Mouse (Mus musculus): ENCODE data around the gene 9130213A22Rik. TPM values are rescaled to one million over a fixed set of nuclear protein-coding genes. Genes with fewer than 3 reads are reported as not detected.

The 9130213A22Rik gene
- polyA plus RNA-seq, 1 experiment from 2014 or later: 0.29 TPM

DNA sequence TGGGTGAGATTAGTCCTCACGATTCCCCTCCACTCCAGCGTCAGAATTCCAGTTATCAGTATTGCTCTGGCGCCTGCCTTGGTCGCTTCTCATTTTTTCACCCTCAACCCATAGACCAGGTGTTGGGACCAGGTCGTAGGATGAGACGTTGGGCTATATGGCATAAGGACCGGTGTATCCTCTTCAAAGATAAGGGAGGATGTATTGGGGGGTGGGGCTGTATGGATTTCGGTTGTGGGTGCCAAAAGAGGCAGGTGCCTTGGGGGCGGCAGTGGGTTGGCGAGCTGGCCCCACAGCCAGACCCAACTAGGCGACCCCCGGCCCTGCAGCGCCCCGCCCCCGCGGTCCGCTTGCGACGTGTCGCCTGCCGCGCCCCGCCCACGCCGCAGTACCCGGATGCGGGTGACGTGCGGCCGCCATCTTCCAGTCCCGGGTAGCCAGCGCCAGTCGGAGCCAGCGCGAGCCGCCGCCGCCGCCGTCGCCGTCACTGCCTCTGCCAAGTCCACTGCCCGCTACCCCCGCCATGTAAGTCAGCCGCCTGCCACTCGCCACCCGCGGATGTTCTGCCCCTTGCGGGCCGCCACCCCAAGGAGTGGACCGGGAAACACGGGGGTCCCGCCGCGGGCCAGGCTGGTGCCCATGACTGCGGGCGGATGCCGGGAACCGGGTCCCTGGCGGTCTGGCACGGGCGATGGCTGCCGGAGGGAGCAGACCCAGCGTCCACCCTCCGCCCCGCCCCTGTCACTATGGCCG lies 34.1 kb downstream of the 9130213A22Rik start, which contains the start of gene Vamp2:
TSS of gene Vamp2 (plus strand) at position 388 of the 753 bp plus-strand sequence.
- Histone ChIP-seq H3K79me2 (ENCODE audit: inconsistent target) (peaks cover 29% of the 10 kb centered on the region), H3K36me3 (ENCODE audit: inconsistent target) (peaks cover 5% of the 10 kb centered on the region; the same call in 1 of the 2 replicates), H3K27ac (peak within 1 kb of the TSS; percentile 40; the same call in 1 of the 2 replicates), H3K4me3 (ENCODE audit: inconsistent target) (peak within 1 kb of the TSS; percentile 74)
- WGBS (ENCODE audit: missing documents): 1% methylated on average over 62 of the region's 67 CpGs

DNA sequence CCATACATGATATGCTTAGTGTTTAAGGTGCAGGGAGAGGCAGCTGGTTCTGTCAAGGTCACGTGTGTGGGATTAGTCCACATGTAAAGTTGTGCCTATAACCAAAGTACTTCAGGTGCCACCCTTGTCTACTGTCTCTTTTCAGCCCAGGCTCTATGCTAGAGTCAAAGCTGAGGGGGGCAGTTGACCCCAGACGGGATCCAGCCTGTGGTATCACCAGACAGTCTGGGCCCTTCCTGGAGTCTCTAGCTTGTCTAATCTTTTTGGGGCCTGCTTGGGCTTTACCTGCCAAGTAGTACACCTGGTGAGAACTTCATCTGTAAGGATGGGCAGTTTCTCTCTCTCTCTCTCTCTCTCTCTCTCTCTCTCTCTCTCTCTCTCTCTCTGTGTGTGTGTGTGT lies 34.8 kb downstream of the 9130213A22Rik start:
- H3K36me3 ChIP-seq (ENCODE audit: inconsistent target): peaks cover 5% of the 10 kb centered on the region; the same call in 1 of the 2 replicates
- H3K27ac ChIP-seq: no peak overlapping the region
- H3K4me3 ChIP-seq (ENCODE audit: inconsistent target): no peak overlapping the region
- peaks cover 29% of the 10 kb centered on the region for H3K79me2 ChIP-seq (ENCODE audit: inconsistent target)
- 100% methylated on average over 2 of the region's 2 CpGs for WGBS (ENCODE audit: missing documents)

DNA sequence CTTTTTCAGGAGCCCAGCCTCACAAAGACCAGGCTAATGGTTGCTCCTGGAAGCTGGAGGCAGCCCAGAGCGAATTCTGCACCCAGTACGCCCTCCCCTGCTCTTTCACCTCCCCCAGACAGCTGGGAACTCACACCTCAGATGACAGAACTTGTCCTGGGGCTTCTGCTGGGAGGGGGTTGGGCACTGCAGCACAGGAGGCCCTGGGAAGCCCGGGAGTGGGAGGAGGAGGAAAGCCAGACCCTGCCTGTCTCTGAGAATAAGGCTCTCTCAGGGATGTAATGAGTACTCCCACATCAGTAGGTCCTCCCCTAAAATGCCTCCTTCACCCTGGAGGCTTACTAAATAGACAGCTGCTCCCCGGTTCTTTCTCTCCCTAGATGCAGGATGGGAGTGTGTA lies 35.3 kb downstream of the 9130213A22Rik start:
- no peak overlapping the region for H3K27ac ChIP-seq
- WGBS (ENCODE audit: missing documents): 95% methylated on average over 3 of the region's 4 CpGs
- peaks cover 5% of the 10 kb centered on the region; the same call in 1 of the 2 replicates for H3K36me3 ChIP-seq (ENCODE audit: inconsistent target)
- peaks cover 29% of the 10 kb centered on the region for H3K79me2 ChIP-seq (ENCODE audit: inconsistent target)
- H3K4me3 ChIP-seq (ENCODE audit: inconsistent target): no peak overlapping the region

DNA sequence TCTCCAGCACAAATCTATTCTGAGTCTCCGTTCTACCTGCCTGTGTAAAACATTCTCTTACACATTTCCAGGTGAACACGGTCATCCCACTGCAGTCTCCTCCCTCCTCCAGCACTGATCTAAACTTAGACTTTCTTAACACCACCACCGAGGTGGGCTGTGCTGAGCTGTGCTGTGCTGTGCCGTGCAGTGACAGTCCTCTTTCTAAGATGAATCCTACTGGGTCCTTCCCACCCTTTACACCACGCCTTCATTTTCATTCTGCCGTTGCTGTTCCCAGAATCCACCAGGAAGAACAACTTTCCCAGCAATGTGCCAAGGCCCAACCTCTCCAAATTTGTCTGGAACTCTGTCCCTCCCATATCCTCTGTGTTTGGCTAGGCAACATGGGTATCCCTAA lies 36.0 kb downstream of the 9130213A22Rik start:
- peaks cover 5% of the 10 kb centered on the region; the same call in 1 of the 2 replicates for H3K36me3 ChIP-seq (ENCODE audit: inconsistent target)
- no peak overlapping the region for H3K27ac ChIP-seq
- peaks cover 29% of the 10 kb centered on the region for H3K79me2 ChIP-seq (ENCODE audit: inconsistent target)
- WGBS (ENCODE audit: missing documents): 83% methylated on average over 6 of the region's 6 CpGs
- H3K4me3 ChIP-seq (ENCODE audit: inconsistent target): no peak overlapping the region

DNA sequence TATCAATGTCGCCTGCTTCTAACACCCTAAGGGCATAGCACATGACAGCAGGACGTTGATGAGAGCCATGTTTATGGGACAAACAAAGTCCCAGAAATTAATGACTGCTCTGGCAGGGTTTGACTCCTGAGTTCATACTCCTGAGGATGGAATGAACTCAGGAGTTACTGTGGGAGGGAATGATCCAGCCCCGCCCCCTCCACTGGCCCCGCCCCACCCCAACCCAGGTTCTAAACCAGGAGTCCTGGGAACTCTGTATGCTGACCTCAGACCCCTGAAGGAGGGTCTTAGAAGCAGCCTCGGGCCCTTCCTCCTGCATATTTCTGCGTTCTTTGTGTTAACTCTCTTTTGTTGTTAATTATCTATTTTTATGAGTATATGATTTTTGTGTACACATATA lies 36.8 kb downstream of the 9130213A22Rik start:
- no peak overlapping the region for H3K27ac ChIP-seq
- peaks cover 21% of the 10 kb centered on the region for H3K79me2 ChIP-seq (ENCODE audit: inconsistent target)
- 85% methylated on average over 6 of the region's 6 CpGs for WGBS (ENCODE audit: missing documents)
- no peak overlapping the region for H3K4me3 ChIP-seq (ENCODE audit: inconsistent target)
- H3K36me3 ChIP-seq (ENCODE audit: inconsistent target): no peaks in the 10 kb centered on the region

DNA sequence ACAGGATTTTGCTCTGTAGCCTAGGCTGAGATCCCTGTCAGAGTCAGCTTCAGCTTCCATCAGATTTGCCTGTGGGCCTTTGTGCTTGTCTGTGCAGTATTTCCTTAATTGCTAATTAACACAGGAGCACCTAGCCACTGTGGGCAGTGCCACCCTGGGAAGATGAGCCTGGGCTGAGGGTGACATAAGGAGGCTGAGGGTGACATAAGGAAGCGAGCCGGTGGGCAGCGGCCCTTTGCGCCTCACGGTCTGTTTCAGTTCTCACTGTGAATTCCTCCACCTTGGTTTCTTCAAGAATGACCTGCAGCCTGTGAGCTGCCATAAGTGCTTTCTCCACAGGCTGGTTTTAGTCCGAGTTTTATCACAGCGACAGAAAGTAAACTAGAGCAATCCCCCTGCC lies 40.8 kb downstream of the 9130213A22Rik start:
- H3K27ac ChIP-seq: no peak overlapping the region
- H3K4me3 ChIP-seq (ENCODE audit: inconsistent target): no peak overlapping the region
- no peaks in the 10 kb centered on the region for H3K36me3 ChIP-seq (ENCODE audit: inconsistent target)
- H3K79me2 ChIP-seq (ENCODE audit: inconsistent target): no peaks in the 10 kb centered on the region
- WGBS (ENCODE audit: missing documents): 80% methylated on average over 7 of the region's 7 CpGs

DNA sequence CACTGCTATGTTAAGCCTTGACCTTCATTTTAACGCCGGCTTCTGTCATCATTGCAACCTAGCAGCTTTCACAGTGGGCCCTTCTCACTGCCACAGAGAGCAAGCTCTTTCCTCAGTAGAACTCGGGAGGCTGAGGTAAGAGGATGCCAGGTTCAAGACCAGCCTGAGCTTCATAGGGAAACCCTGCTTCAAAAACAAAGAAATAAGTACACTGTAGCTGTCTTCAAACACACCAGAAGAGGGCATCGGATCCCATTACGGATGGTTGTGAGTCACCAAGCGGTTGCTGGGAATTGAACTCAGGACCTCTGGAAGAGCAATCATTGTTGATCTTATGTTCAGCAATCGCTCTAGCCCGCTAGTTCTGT lies 41.5 kb downstream of the 9130213A22Rik start:
- Histone ChIP-seq H3K79me2 (ENCODE audit: inconsistent target) (no peaks in the 10 kb centered on the region), H3K27ac (no peak overlapping the region), H3K36me3 (ENCODE audit: inconsistent target) (no peaks in the 10 kb centered on the region), H3K4me3 (ENCODE audit: inconsistent target) (no peak overlapping the region)
- 92% methylated on average over 8 of the region's 8 CpGs for WGBS (ENCODE audit: missing documents)

DNA sequence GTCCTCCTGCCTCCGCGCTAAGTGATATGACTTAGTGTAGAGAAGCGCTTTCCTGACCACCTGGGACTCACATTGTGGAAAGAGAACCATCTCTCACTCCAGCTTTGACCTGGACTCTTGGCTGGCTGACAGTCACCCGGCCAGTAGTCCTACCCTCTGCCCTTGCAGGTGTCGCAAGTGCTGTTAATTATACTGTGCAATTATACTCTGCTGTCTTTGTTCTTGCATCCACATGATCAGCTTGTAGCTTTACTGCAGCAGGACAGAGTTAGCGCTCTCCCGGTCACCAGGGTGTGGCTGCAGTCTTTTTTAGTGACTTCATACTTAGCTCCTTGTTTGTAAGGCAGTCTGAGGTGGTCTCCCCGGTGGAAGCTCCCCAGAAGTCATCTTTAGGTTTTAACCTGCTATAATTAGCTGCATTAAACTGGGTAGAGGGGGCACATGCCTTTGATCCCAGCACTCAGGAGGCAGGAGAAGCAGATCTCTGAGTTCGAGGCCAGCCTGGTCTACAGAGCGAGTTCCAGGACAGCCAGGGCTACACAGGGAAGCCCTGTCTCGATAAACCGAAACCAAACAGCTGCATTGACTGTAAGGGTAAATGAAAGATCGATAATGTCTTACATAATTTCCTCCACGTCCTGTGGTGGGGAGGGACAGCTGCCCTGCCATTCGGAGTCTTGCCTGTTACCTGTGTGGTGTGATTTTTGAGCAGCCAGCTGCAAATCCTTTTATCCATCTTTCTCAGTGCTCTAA lies 42.1 kb downstream of the 9130213A22Rik start:
- H3K79me2 ChIP-seq (ENCODE audit: inconsistent target): no peaks in the 10 kb centered on the region
- no peak overlapping the region for H3K27ac ChIP-seq
- no peak overlapping the region for H3K4me3 ChIP-seq (ENCODE audit: inconsistent target)
- H3K36me3 ChIP-seq (ENCODE audit: inconsistent target): no peaks in the 10 kb centered on the region
- WGBS (ENCODE audit: missing documents): 78% methylated on average over 15 of the region's 15 CpGs

DNA sequence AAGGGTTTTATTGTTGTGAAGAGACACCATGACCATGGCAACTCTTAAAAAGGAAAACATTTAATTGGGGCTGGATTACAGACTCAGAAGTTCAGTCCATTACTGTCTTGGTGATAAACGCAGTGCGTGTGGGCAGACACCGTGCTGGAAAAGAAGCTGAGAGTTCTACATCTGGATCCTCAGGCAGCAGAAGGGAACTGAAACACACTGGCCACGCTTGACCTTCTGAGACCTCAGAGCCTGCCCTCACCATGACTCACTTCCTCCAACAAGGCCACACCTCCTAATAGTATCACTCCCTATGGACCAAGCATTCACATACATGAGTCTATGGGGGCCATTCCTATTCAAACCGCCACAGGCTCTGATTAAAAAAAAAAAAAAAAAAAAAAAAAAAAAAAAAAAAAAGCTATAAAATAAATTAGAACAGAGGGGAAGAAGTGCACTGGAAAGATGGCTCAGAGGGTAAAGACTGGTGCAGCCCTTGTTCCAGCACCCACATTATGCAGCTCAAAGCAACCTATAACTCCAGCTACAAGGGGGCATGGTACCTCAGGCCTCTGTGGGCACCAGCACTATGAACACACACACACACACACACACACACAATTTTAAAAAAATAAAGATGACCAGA lies 43.5 kb downstream of the 9130213A22Rik start:
- Histone ChIP-seq H3K4me3 (ENCODE audit: inconsistent target) (no peak overlapping the region), H3K27ac (peak overlapping the region; percentile 25), H3K36me3 (ENCODE audit: inconsistent target) (no peaks in the 10 kb centered on the region), H3K79me2 (ENCODE audit: inconsistent target) (no peaks in the 10 kb centered on the region)
- WGBS (ENCODE audit: missing documents): 13% methylated on average over 4 of the region's 5 CpGs

DNA sequence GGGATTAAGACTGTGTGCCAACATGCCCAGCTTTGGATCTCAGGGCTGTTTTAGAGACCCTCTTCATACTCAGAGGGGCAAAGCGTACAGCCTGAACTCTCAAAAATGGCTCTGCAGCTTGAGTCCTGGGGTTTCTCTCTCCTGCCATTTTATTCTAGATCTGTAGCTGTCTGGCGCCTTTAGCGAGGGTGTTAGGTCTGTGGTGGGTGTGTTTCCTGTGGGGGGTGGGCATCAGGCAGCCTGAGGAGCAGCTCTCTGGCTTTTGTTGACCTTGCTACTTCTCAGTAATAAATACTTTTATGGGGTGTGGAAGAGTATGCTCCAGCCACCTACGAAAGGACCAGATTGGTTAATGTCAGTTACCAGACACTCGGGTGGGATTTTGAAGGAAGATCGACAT lies 44.3 kb downstream of the 9130213A22Rik start:
- Histone ChIP-seq H3K79me2 (ENCODE audit: inconsistent target) (no peaks in the 10 kb centered on the region), H3K27ac (peak overlapping the region; percentile 25), H3K36me3 (ENCODE audit: inconsistent target) (no peaks in the 10 kb centered on the region), H3K4me3 (ENCODE audit: inconsistent target) (no peak overlapping the region)
- 95% methylated on average over 6 of the region's 6 CpGs for whole genome bisulfite sequencing (ENCODE audit: missing documents)

DNA sequence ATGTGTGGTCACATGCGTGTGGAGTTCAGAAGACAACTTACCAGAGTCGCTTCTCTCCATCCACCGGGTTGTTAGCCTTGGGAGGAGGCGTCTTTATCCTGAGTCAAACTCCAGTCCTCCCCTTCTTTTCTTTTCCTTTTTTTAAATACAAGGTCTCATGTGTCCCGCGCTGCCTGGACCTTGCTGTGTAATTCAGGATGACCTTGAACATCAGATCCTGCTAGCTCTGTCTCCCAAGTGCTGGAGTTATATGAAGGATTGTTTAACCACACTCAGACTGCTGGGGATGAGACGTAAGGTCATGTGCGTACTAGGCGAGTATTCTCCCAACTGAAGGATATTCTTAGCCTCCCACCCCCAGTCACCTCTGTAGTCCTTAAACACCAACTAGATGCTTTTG lies 45.1 kb downstream of the 9130213A22Rik start:
- 95% methylated on average over 8 of the region's 9 CpGs for WGBS (ENCODE audit: missing documents)
- Histone ChIP-seq H3K27ac (no peak overlapping the region), H3K4me3 (ENCODE audit: inconsistent target) (no peak overlapping the region), H3K36me3 (ENCODE audit: inconsistent target) (no peaks in the 10 kb centered on the region), H3K79me2 (ENCODE audit: inconsistent target) (no peaks in the 10 kb centered on the region)

DNA sequence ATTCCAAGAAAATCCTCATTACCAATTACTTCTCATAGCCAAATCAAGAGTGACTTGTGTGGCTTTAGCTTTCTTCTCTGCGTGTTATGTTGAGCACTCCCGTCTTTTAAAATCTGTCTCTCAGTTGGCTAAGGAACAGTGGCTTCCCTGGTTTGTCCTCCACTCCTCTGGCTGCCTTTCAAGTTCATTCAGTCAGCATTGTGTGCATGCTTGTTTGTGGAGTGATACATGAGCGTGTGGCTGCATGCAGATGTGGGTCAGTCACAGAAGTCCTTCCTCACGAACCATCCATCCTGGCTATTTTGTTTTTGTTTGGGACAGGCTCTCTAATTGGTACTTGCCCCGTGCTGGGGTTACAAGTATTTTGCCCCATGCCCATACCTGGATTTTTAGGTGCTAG lies 45.8 kb downstream of the 9130213A22Rik start:
- H3K27ac ChIP-seq: no peak overlapping the region

DNA sequence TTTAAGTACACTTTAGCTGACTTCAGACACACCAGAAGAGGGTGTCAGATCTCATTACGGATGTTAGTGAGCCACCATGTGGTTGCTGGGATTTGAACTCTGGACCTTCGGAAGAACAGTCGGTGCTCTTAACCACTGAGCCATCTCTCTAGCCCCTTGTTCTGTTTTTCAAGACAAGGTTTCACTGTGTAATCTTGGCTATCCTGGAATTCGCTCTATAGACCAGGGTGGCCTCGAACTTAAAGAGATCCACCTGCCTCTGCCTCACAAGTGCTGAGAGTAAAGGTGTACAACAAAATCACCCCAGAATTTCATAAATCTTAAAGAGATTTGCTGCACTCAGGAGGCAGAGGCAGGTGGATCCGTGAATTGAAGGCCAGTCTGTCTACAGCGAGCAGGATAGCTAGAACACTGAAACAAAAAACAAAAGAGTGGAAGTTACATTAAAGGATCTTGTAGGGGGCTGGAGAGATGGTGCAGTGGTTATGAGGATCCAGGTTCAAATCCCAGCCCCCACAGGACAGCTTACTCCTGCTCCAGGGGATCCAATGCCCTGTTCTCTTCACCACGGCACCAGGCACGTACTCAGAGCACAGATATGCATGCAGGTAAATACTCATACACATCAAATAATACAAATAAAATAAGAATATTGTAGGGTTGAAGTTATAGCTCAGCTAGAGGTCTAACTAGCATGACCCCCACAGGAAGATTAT lies 46.5 kb downstream of the 9130213A22Rik start:
- WGBS (ENCODE audit: missing documents): 73% methylated on average over 6 of the region's 9 CpGs
- Histone ChIP-seq H3K4me3 (ENCODE audit: inconsistent target) (no peak overlapping the region), H3K36me3 (ENCODE audit: inconsistent target) (no peaks in the 10 kb centered on the region), H3K79me2 (ENCODE audit: inconsistent target) (no peaks in the 10 kb centered on the region), H3K27ac (no peak overlapping the region)

More for the DNA sequence above, 45.8 kb downstream of the 9130213A22Rik start:
- Histone ChIP-seq H3K4me3 (ENCODE audit: inconsistent target) (no peak overlapping the region), H3K79me2 (ENCODE audit: inconsistent target) (no peaks in the 10 kb centered on the region), H3K36me3 (ENCODE audit: inconsistent target) (no peaks in the 10 kb centered on the region)
- 91% methylated on average over 5 of the region's 5 CpGs for WGBS (ENCODE audit: missing documents)

DNA sequence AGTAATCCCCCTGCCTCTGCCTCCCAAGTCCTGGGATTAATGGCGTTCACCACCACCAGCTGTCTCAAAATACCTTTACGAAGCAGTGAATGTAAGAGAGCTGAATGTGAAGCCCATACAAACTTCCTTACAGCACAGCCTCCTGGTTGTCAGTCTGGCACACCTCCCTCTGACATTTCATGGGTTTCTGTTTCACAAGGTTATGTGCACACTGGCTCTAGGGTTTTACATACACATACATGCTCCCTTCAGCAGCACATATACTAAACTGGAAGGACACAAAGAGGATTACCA lies 47.7 kb downstream of the 9130213A22Rik start:
- Histone ChIP-seq H3K4me3 (ENCODE audit: inconsistent target) (no peak overlapping the region), H3K36me3 (ENCODE audit: inconsistent target) (no peaks in the 10 kb centered on the region), H3K27ac (no peak overlapping the region), H3K79me2 (ENCODE audit: inconsistent target) (no peaks in the 10 kb centered on the region)
- 93% methylated on average over 2 of the region's 2 CpGs for WGBS (ENCODE audit: missing documents)
